Mouse (Mus musculus) neural tube, embryonic 12.5 days (tissue): ENCODE data around the gene Lbhd1. TPM values are rescaled to one million over a fixed set of nuclear protein-coding genes. Genes with fewer than 3 reads are reported as not detected.
A peak's percentile ranks its signal among the peaks of the same experiment; 100 is the strongest.
"Not testable (repeated sequence)": the region's sequence is repeated elsewhere in the genome, so short reads cannot be mapped to it uniquely, and the experiment has no call there.

Experiments used
- ATAC-seq: fragments of 200-750 bp; cut with Nextera tagmentation; 2 replicates; pipeline ENCODE4 v1.8.0; 2017; ENCODE audit warnings: low read depth, mild to moderate bottlenecking, moderate TSS enrichment, moderate library complexity; ENCODE audit not compliant: low FRiP score
- H3K27ac ChIP-seq: fragments of 300-500 bp; sonication (generic); 2 replicates; pipeline ENCODE4 v1.5.1; 2016
- H3K27me3 ChIP-seq: fragments of 300-500 bp; sonication (generic); replicated peaks from 2 replicates; pipeline ENCODE4 v1.6.1; 2016; ENCODE audit warnings: mild to moderate bottlenecking
- H3K36me3 ChIP-seq: fragments of 300-500 bp; sonication (generic); 2 replicates; pipeline ENCODE4 v1.6.1; 2016; ENCODE audit warnings: mild to moderate bottlenecking
- H3K4me1 ChIP-seq: fragments of 300-500 bp; sonication (generic); 2 replicates; pipeline ENCODE4 v1.6.1; 2016
- H3K4me2 ChIP-seq: fragments of 300-500 bp; sonication (generic); replicated peaks from 2 replicates; pipeline ENCODE4 v1.6.1; 2016; ENCODE audit warnings: mild to moderate bottlenecking
- H3K4me3 ChIP-seq: fragments of 300-500 bp; sonication (generic); 2 replicates; pipeline ENCODE4 v1.5.1; 2016
- H3K9ac ChIP-seq: fragments of 300-500 bp; sonication (generic); 2 replicates; pipeline ENCODE4 v1.6.1; 2016; ENCODE audit warnings: mild to moderate bottlenecking
- H3K9me3 ChIP-seq: fragments of 300-500 bp; sonication (generic); 2 replicates; pipeline ENCODE4 v1.6.1; 2016; ENCODE audit warnings: mild to moderate bottlenecking
- WGBS: fragments of 180-500 bp; shearing (Covaris S2); methylation state at CpG from one replicate; pipeline ENCODE4 v1.1.7; 2016; 5-methylcytosine and 5-hydroxymethylcytosine counted together
- polyA plus RNA-seq: library from polyadenylated mRNA; unstranded; fragments of >200 nt; fragmentation: Nextera tagmentation; extraction: Ambion mirVana; gene quantifications from 2 replicates; pipeline ENCODE4 v1.2.1, GENCODE M21; 2016

The Lbhd1 gene
- polyA plus RNA-seq = 63.3 and 89.5 TPM in 2 replicates

GRCm38 (mm10) chr19:8883616-8884015 lies at the start of gene Lbhd1, which contains the start of gene Gm49403:
Gene Lbhd1, plus strand, starts transcription at chr19:8883732.
Gene Gm49403, plus strand, starts transcription at chr19:8883930.
- no peak for ATAC-seq
- Histone ChIP-seq H3K27me3 (no peaks in the 10 kb centered on the region), H3K4me2 (no peak within 1 kb of the TSS), H3K9ac (no peak within 1 kb of the TSS), H3K4me1 (peaks cover 17% of the 10 kb centered on the region), H3K9me3 (no peaks in the 10 kb centered on the region), H3K36me3 (no peaks in the 10 kb centered on the region), H3K4me3 (no peak within 1 kb of the TSS), H3K27ac (no peak within 1 kb of the TSS)
- 73% methylated on average over 3 of the region's 3 CpGs for whole genome bisulfite sequencing

GRCm38 (mm10) chr19:8836327-8836726 lies 47.2 kb upstream of the Lbhd1 start:
- not testable (repeated sequence) for H3K9ac ChIP-seq, H3K9me3 ChIP-seq, ATAC-seq, H3K27ac ChIP-seq, H3K4me3 ChIP-seq, H3K27me3 ChIP-seq
- WGBS = 98% methylated on average over 10 of the region's 10 CpGs
- Histone ChIP-seq H3K4me2 (peak overlapping the region; percentile 75), H3K4me1 (peaks cover 32% of the 10 kb centered on the region), H3K36me3 (peaks cover 44% of the 10 kb centered on the region)

- under 1% methylated on average over 37 of the region's 38 CpGs for WGBS
- Histone ChIP-seq H3K36me3 (peaks cover 36% of the 10 kb centered on the region), H3K9ac (peak within 1 kb of the TSS; percentile 71)
These were observed 46.2 kb upstream of the Lbhd1 start, which contains the start of gene Bscl2 for GRCm38 (mm10) chr19:8837251-8837791. Gene Bscl2, plus strand, starts transcription at chr19:8837467.

GRCm38 (mm10) chr19:8838041-8838730 lies 45.3 kb upstream of the Lbhd1 start:
- Histone ChIP-seq H3K4me3 (peak overlapping the region; percentile 52), H3K4me2 (peak overlapping the region; percentile 75), H3K36me3 (peaks cover 32% of the 10 kb centered on the region), H3K9me3 (no peaks in the 10 kb centered on the region), H3K4me1 (peaks cover 32% of the 10 kb centered on the region), H3K27ac (peak overlapping the region; percentile 91), H3K27me3 (no peaks in the 10 kb centered on the region), H3K9ac (peak overlapping the region; percentile 71)
- WGBS = 23% methylated on average over 15 of the region's 15 CpGs
- peak; percentile 38 for ATAC-seq

More at GRCm38 (mm10) chr19:8837251-8837791, 46.2 kb upstream of the Lbhd1 start, which contains the start of gene Bscl2:
- Histone ChIP-seq H3K9me3 (no peaks in the 10 kb centered on the region), H3K4me2 (peak within 1 kb of the TSS; percentile 75), H3K27me3 (no peaks in the 10 kb centered on the region), H3K4me1 (peaks cover 32% of the 10 kb centered on the region), H3K4me3 (peak within 1 kb of the TSS; percentile 52), H3K27ac (peak within 1 kb of the TSS; percentile 91)
- peak; percentile 74 for ATAC-seq

GRCm38 (mm10) chr19:8839103-8839907 lies 44.2 kb upstream of the Lbhd1 start, which contains the start of gene Gng3:
Gene Gng3, minus strand, starts transcription at chr19:8839194.
- Histone ChIP-seq H3K27ac (peak within 1 kb of the TSS; percentile 91), H3K4me1 (peaks cover 32% of the 10 kb centered on the region), H3K36me3 (peaks cover 23% of the 10 kb centered on the region), H3K4me3 (peak within 1 kb of the TSS; percentile 52), H3K4me2 (peak within 1 kb of the TSS; percentile 75), H3K27me3 (no peaks in the 10 kb centered on the region), H3K9ac (peak within 1 kb of the TSS; percentile 71), H3K9me3 (no peaks in the 10 kb centered on the region)
- peak; percentile 85 for ATAC-seq
- 44% methylated on average over 11 of the region's 11 CpGs for WGBS

- Histone ChIP-seq H3K4me3 (peak overlapping the region; percentile 52), H3K36me3 (peaks cover 18% of the 10 kb centered on the region), H3K9ac (peak overlapping the region; percentile 64), H3K27ac (0 out of 2 replicates have a peak overlapping the region, but pooled peaks have one; percentile 37), H3K4me2 (peak overlapping the region; percentile 75), H3K4me1 (peaks cover 32% of the 10 kb centered on the region), H3K9me3 (no peaks in the 10 kb centered on the region), H3K27me3 (no peaks in the 10 kb centered on the region)
- ATAC-seq = no peak
- WGBS = 21% methylated on average over 29 of the region's 29 CpGs
These were observed 43.4 kb upstream of the Lbhd1 start for GRCm38 (mm10) chr19:8839908-8840791.

- no peaks in the 10 kb centered on the region for H3K9me3 ChIP-seq
- WGBS = 92% methylated on average over 7 of the region's 7 CpGs
- peak overlapping the region; percentile 75 for H3K4me2 ChIP-seq
- H3K4me1 ChIP-seq = peaks cover 32% of the 10 kb centered on the region
- peak overlapping the region; percentile 64 for H3K9ac ChIP-seq
- no peak overlapping the region for H3K27ac ChIP-seq
- ATAC-seq = no peak
- peak overlapping the region; percentile 52 for H3K4me3 ChIP-seq
- peaks cover 18% of the 10 kb centered on the region for H3K36me3 ChIP-seq
- H3K27me3 ChIP-seq = no peaks in the 10 kb centered on the region
These were observed 42.5 kb upstream of the Lbhd1 start for GRCm38 (mm10) chr19:8841012-8841411.

GRCm38 (mm10) chr19:8842961-8843360 lies 40.6 kb upstream of the Lbhd1 start:
- H3K9me3 ChIP-seq = no peaks in the 10 kb centered on the region
- 92% methylated on average over 6 of the region's 6 CpGs for WGBS
- no peak overlapping the region for H3K27ac ChIP-seq
- H3K9ac ChIP-seq = no peak overlapping the region
- peaks cover 34% of the 10 kb centered on the region for H3K36me3 ChIP-seq
- H3K27me3 ChIP-seq = no peaks in the 10 kb centered on the region
- H3K4me3 ChIP-seq = no peak overlapping the region
- no peak overlapping the region for H3K4me2 ChIP-seq
- H3K4me1 ChIP-seq = peaks cover 32% of the 10 kb centered on the region
- ATAC-seq = no peak

GRCm38 (mm10) chr19:8844371-8845129 lies 39.0 kb upstream of the Lbhd1 start:
- peaks cover 46% of the 10 kb centered on the region for H3K36me3 ChIP-seq
- H3K27me3 ChIP-seq = no peaks in the 10 kb centered on the region
- H3K4me3 ChIP-seq = no peak overlapping the region
- H3K4me1 ChIP-seq = peaks cover 18% of the 10 kb centered on the region
- WGBS = 71% methylated on average over 5 of the region's 5 CpGs
- ATAC-seq = no peak
- H3K9me3 ChIP-seq = no peaks in the 10 kb centered on the region
- H3K27ac ChIP-seq = no peak overlapping the region
- H3K9ac ChIP-seq = no peak overlapping the region
- H3K4me2 ChIP-seq = no peak overlapping the region

- Histone ChIP-seq H3K4me2 (no peak overlapping the region), H3K9ac (no peak overlapping the region), H3K4me3 (no peak overlapping the region), H3K27me3 (no peaks in the 10 kb centered on the region; the same call in 1 of the 2 replicates), H3K36me3 (peaks cover 35% of the 10 kb centered on the region), H3K4me1 (no peaks in the 10 kb centered on the region), H3K27ac (no peak overlapping the region), H3K9me3 (no peaks in the 10 kb centered on the region)
- WGBS = 93% methylated on average over 5 of the region's 5 CpGs
- no peak for ATAC-seq
These were observed 35.2 kb upstream of the Lbhd1 start for GRCm38 (mm10) chr19:8848356-8848755.
